Mouse (Mus musculus) cerebellum, adult 2 months (tissue): ENCODE data around the gene Irf2.

Experiments used
- CTCF ChIP-seq: fragments of 200-500 bp; IDR thresholded peaks from 2 replicates; pipeline ENCODE4 v1.5.1; 2011; ENCODE audit warnings: low read depth, mild to moderate bottlenecking, control low read depth, low read length, moderate library complexity, borderline replicate concordance; ENCODE audit not compliant: insufficient read depth
- POLR2A ChIP-seq: fragments of 200-500 bp; IDR thresholded peaks from 2 replicates; pipeline ENCODE4 v1.6.1; 2011; ENCODE audit warnings: low read length, control low read depth, borderline replicate concordance; ENCODE audit not compliant: insufficient read depth

DNA sequence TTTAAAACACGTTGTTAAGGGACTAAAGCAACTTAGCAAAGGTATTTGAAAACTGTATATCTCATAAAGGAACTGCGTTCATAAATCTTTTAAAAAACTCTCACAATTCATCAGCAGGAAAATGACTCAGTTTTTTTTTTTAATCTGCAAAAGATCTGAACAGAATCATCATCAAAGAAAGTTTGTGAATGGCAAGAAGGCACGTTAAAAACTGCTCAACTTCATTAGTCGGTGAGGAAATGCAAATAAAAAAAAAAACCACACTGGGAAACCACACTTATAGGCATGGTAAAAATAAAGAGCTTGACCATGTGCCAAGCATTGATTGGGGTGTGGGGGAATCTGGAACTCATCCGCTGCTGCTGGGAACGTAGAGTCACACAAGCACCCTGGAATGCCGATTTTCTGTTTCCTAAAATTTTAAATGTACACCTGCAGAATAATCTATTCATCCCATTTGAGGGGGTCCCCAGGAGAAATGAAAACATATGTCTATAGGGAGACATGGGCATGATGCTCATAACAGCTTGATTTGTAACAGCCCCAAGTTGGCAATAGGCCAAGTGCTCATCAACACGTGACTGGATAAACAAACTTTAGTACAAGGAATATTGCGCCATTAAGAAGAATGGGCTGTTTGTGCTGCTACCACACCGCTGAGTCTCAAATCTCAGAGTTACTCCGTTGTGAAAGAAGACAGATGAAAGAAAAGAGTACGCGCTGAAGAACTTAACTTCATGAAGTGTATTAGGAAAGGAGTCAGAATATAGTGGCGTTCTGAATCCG lies 43.1 kb upstream of the Irf2 start:
- TF ChIP-seq CTCF (no peak), POLR2A (no peak)
